Mouse (Mus musculus): ENCODE measurements around the gene Gm10964. TPM values are rescaled to one million over a fixed set of nuclear protein-coding genes. Genes with fewer than 3 reads are reported as not detected.

Gene Gm10964
- polyA plus RNA-seq, 1 experiment from 2014 or later = not detected

DNA sequence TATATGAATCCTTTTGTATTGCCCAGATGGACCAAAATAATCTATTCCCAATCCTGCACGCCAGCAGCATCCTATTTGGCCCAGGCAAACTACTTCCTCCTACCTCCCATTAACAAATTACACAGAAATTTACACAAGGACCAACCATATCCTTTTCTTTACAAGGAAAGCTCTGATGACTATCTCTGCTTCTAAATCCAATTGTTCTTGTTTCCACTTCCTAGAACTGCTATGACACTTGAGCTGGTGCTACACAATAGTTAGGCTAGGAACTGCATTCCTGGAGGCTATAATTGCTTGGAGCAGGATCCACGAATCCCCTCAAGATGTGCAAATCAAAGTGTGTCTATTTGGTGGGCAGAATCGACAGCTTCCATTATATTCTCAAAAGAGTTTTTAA lies 27.6 kb downstream of the Gm10964 start:
- no peak overlapping the region for H3K9ac ChIP-seq (ENCODE audit: low read depth, low read length)
- peaks cover 47% of the 10 kb centered on the region for H3K36me3 ChIP-seq (ENCODE audit: control insufficient read depth, insufficient read depth, low read length)
- 81% methylated on average over 3 of the region's 3 CpGs for whole genome bisulfite sequencing
- ATAC-seq (ENCODE audit: low FRiP score, low TSS enrichment) = no peak
- no peak overlapping the region for H3K4me3 ChIP-seq (ENCODE audit: low read length)
- H3K27me3 ChIP-seq (ENCODE audit: control insufficient read depth, insufficient read depth, low read length) = no peaks in the 10 kb centered on the region
- no peak overlapping the region for H3K4me2 ChIP-seq (replicated peaks; ENCODE audit: low read depth, low read length)
- H3K4me1 ChIP-seq (ENCODE audit: control insufficient read depth, insufficient read depth, low read length) = no peaks in the 10 kb centered on the region
- H3K27ac ChIP-seq (ENCODE audit: low read depth, low read length) = no peak overlapping the region
- no peaks in the 10 kb centered on the region for H3K9me3 ChIP-seq (ENCODE audit: control insufficient read depth, low read length)

GRCm38 (mm10) chr3:103771531-103772130 lies 32.5 kb downstream of the Gm10964 start:
- H3K27ac ChIP-seq (ENCODE audit: low read depth, low read length) = no peak overlapping the region; the same call in 1 of the 2 replicates
- H3K9me3 ChIP-seq (ENCODE audit: control insufficient read depth, low read length) = no peaks in the 10 kb centered on the region
- 63% methylated on average over 9 of the region's 9 CpGs for WGBS
- peaks cover 34% of the 10 kb centered on the region for H3K36me3 ChIP-seq (ENCODE audit: control insufficient read depth, insufficient read depth, low read length)
- ATAC-seq (ENCODE audit: low FRiP score, low TSS enrichment) = no peak
- no peaks in the 10 kb centered on the region for H3K27me3 ChIP-seq (ENCODE audit: control insufficient read depth, insufficient read depth, low read length)
- no peak overlapping the region for H3K9ac ChIP-seq (ENCODE audit: low read depth, low read length)
- H3K4me1 ChIP-seq (ENCODE audit: control insufficient read depth, insufficient read depth, low read length) = 0 out of 2 replicates have a peak, but pooled peaks cover 7% of the 10 kb centered on the region
- H3K4me2 ChIP-seq (replicated peaks; ENCODE audit: low read depth, low read length) = no peak overlapping the region
- no peak overlapping the region for H3K4me3 ChIP-seq (ENCODE audit: low read length)

DNA sequence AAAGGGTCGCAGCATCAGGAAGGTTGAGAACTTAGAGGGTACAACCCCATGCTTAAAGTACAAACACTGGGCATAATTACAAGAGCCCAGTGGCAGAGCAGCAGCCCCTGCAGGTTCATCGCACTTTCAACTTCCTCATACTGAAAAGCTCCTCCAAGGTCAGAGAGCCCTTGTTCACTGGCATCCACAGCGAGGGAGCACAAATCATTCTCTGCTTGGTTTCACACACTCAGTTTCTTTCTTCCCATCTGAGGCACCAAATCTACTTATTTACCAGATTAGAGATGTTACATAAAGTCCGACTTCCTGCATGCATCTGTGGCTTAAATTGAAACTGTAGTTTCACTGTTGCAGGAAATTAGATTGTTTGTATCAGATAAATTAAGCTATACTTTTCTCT lies 33.7 kb downstream of the Gm10964 start:
- Histone ChIP-seq H3K4me1 (ENCODE audit: control insufficient read depth, insufficient read depth, low read length) (0 out of 2 replicates have a peak, but pooled peaks cover 7% of the 10 kb centered on the region), H3K4me2 (replicated peaks; ENCODE audit: low read depth, low read length) (no peak overlapping the region), H3K4me3 (ENCODE audit: low read length) (no peak overlapping the region), H3K9me3 (ENCODE audit: control insufficient read depth, low read length) (no peaks in the 10 kb centered on the region), H3K36me3 (ENCODE audit: control insufficient read depth, insufficient read depth, low read length) (peaks cover 38% of the 10 kb centered on the region), H3K27me3 (ENCODE audit: control insufficient read depth, insufficient read depth, low read length) (no peaks in the 10 kb centered on the region), H3K9ac (ENCODE audit: low read depth, low read length) (no peak overlapping the region), H3K27ac (ENCODE audit: low read depth, low read length) (no peak overlapping the region)
- ATAC-seq (ENCODE audit: low FRiP score, low TSS enrichment) = no peak
- 64% methylated on average over 4 of the region's 4 CpGs for WGBS

- Histone ChIP-seq H3K4me3 (ENCODE audit: low read length) (no peak overlapping the region), H3K36me3 (ENCODE audit: control insufficient read depth, insufficient read depth, low read length) (peaks cover 35% of the 10 kb centered on the region), H3K4me1 (ENCODE audit: control insufficient read depth, insufficient read depth, low read length) (0 out of 2 replicates have a peak, but pooled peaks cover 7% of the 10 kb centered on the region), H3K27me3 (ENCODE audit: control insufficient read depth, insufficient read depth, low read length) (no peaks in the 10 kb centered on the region), H3K27ac (ENCODE audit: low read depth, low read length) (no peak overlapping the region; the same call in 1 of the 2 replicates), H3K9ac (ENCODE audit: low read depth, low read length) (no peak overlapping the region), H3K4me2 (replicated peaks; ENCODE audit: low read depth, low read length) (no peak overlapping the region), H3K9me3 (ENCODE audit: control insufficient read depth, low read length) (no peaks in the 10 kb centered on the region)
- no peak for ATAC-seq (ENCODE audit: low FRiP score, low TSS enrichment)
- WGBS = 86% methylated on average over 3 of the region's 3 CpGs
Measured at GRCm38 (mm10) chr3:103773508-103773907, 34.3 kb downstream of the Gm10964 start.

- H3K36me3 ChIP-seq (ENCODE audit: control insufficient read depth, insufficient read depth, low read length) = peaks cover 31% of the 10 kb centered on the region
- H3K4me3 ChIP-seq (ENCODE audit: low read length) = no peak overlapping the region
- ATAC-seq (ENCODE audit: low FRiP score, low TSS enrichment) = no peak
- no peak overlapping the region for H3K4me2 ChIP-seq (replicated peaks; ENCODE audit: low read depth, low read length)
- no peak overlapping the region for H3K27ac ChIP-seq (ENCODE audit: low read depth, low read length)
- 0 out of 2 replicates have a peak, but pooled peaks cover 7% of the 10 kb centered on the region for H3K4me1 ChIP-seq (ENCODE audit: control insufficient read depth, insufficient read depth, low read length)
- WGBS = 87% methylated on average over 15 of the region's 15 CpGs
- H3K9me3 ChIP-seq (ENCODE audit: control insufficient read depth, low read length) = no peaks in the 10 kb centered on the region
- H3K27me3 ChIP-seq (ENCODE audit: control insufficient read depth, insufficient read depth, low read length) = no peaks in the 10 kb centered on the region
- H3K9ac ChIP-seq (ENCODE audit: low read depth, low read length) = no peak overlapping the region
Measured at GRCm38 (mm10) chr3:103774009-103774408, 34.8 kb downstream of the Gm10964 start.

- Histone ChIP-seq H3K27ac (ENCODE audit: low read depth, low read length) (no peak overlapping the region), H3K4me1 (ENCODE audit: control insufficient read depth, insufficient read depth, low read length) (0 out of 2 replicates have a peak, but pooled peaks cover 4% of the 10 kb centered on the region), H3K9ac (ENCODE audit: low read depth, low read length) (no peak overlapping the region), H3K9me3 (ENCODE audit: control insufficient read depth, low read length) (no peaks in the 10 kb centered on the region), H3K4me2 (replicated peaks; ENCODE audit: low read depth, low read length) (no peak overlapping the region), H3K27me3 (ENCODE audit: control insufficient read depth, insufficient read depth, low read length) (no peaks in the 10 kb centered on the region), H3K36me3 (ENCODE audit: control insufficient read depth, insufficient read depth, low read length) (peaks cover 18% of the 10 kb centered on the region), H3K4me3 (ENCODE audit: low read length) (no peak overlapping the region)
- 93% methylated on average over 11 of the region's 11 CpGs for WGBS
- ATAC-seq (ENCODE audit: low FRiP score, low TSS enrichment) = no peak
Measured at GRCm38 (mm10) chr3:103777940-103778339, 38.8 kb downstream of the Gm10964 start.

- H3K4me2 ChIP-seq (replicated peaks; ENCODE audit: low read depth, low read length) = no peak overlapping the region
- no peak for ATAC-seq (ENCODE audit: low FRiP score, low TSS enrichment)
- H3K4me3 ChIP-seq (ENCODE audit: low read length) = no peak overlapping the region
- no peaks in the 10 kb centered on the region for H3K27me3 ChIP-seq (ENCODE audit: control insufficient read depth, insufficient read depth, low read length)
- WGBS = 84% methylated on average over 6 of the region's 6 CpGs
- no peak overlapping the region for H3K9ac ChIP-seq (ENCODE audit: low read depth, low read length)
- peaks cover 18% of the 10 kb centered on the region for H3K36me3 ChIP-seq (ENCODE audit: control insufficient read depth, insufficient read depth, low read length)
- no peak overlapping the region for H3K27ac ChIP-seq (ENCODE audit: low read depth, low read length)
- H3K4me1 ChIP-seq (ENCODE audit: control insufficient read depth, insufficient read depth, low read length) = no peaks in the 10 kb centered on the region
- H3K9me3 ChIP-seq (ENCODE audit: control insufficient read depth, low read length) = no peaks in the 10 kb centered on the region
Measured at GRCm38 (mm10) chr3:103778660-103779059, 39.5 kb downstream of the Gm10964 start.

DNA sequence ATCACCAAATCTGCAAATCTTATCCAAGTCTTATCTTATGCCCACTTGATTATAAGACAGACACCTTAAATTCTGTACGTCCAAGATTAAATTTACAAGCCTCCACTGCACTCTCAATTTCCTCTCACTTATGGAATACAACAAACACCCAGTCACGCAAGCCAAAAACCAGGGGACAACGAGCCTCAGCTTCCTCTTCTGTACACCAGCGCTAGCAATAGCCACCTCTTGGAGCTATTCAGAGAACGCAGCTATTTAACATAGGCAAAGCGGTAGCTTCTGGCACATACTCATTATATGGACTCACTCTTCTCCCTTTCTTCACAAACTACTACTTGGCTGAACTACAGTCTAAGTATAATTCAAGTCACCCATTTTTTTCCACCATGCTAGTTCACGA lies 40.0 kb downstream of the Gm10964 start:
- Histone ChIP-seq H3K9me3 (ENCODE audit: control insufficient read depth, low read length) (no peaks in the 10 kb centered on the region), H3K27ac (ENCODE audit: low read depth, low read length) (no peak overlapping the region), H3K9ac (ENCODE audit: low read depth, low read length) (no peak overlapping the region), H3K4me2 (replicated peaks; ENCODE audit: low read depth, low read length) (no peak overlapping the region), H3K4me3 (ENCODE audit: low read length) (no peak overlapping the region), H3K27me3 (ENCODE audit: control insufficient read depth, insufficient read depth, low read length) (no peaks in the 10 kb centered on the region), H3K4me1 (ENCODE audit: control insufficient read depth, insufficient read depth, low read length) (no peaks in the 10 kb centered on the region), H3K36me3 (ENCODE audit: control insufficient read depth, insufficient read depth, low read length) (peaks cover 18% of the 10 kb centered on the region)
- WGBS = 91% methylated on average over 7 of the region's 7 CpGs
- no peak for ATAC-seq (ENCODE audit: low FRiP score, low TSS enrichment)

- no peak for ATAC-seq (ENCODE audit: low FRiP score, low TSS enrichment)
- Histone ChIP-seq H3K27ac (ENCODE audit: low read depth, low read length) (no peak overlapping the region), H3K4me1 (ENCODE audit: control insufficient read depth, insufficient read depth, low read length) (no peaks in the 10 kb centered on the region), H3K27me3 (ENCODE audit: control insufficient read depth, insufficient read depth, low read length) (no peaks in the 10 kb centered on the region), H3K36me3 (ENCODE audit: control insufficient read depth, insufficient read depth, low read length) (peaks cover 18% of the 10 kb centered on the region), H3K4me2 (replicated peaks; ENCODE audit: low read depth, low read length) (no peak overlapping the region), H3K9me3 (ENCODE audit: control insufficient read depth, low read length) (no peaks in the 10 kb centered on the region), H3K9ac (ENCODE audit: low read depth, low read length) (no peak overlapping the region), H3K4me3 (ENCODE audit: low read length) (no peak overlapping the region)
- 92% methylated on average over 3 of the region's 3 CpGs for WGBS
Measured at GRCm38 (mm10) chr3:103780271-103780670, 41.1 kb downstream of the Gm10964 start.
